Mouse (Mus musculus) cortical plate, adult 2 months (tissue): ENCODE measurements around the gene Kctd18.

Experiments used
- CTCF ChIP-seq: fragments of 200-500 bp; IDR thresholded peaks from 2 replicates; pipeline ENCODE4 v1.5.1; 2011; ENCODE audit warnings: mild to moderate bottlenecking, control low read depth, low read length; ENCODE audit not compliant: insufficient read depth; ENCODE audit errors: extremely low read depth
- POLR2A ChIP-seq: fragments of 200-500 bp; IDR thresholded peaks from 2 replicates; pipeline ENCODE4 v1.6.1; 2011; ENCODE audit warnings: mild to moderate bottlenecking, low read length, control low read depth; ENCODE audit not compliant: insufficient read depth; ENCODE audit errors: extremely low read depth

DNA sequence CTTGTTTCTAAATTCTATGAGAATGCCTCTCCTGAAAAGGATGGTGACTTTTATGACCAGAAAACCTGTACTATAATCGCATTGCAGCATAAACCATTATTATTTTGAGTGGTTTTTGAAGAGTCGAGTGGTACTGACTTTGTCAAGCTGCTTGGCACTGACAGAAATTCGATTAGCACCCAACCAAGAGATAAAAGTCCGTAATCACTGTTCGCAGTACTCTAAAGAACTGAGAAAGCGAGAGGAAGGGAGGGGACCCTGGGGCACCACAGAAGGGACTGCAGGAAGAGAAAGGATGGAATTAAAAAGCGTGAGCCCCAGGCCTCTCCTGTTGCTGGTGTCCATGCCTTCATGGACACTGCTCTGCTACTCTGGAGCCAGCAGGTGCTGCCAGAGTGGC is 9.0 kb upstream of the Kctd18 start:
- TF ChIP-seq CTCF (no peak), POLR2A (no peak)
